Mouse (Mus musculus) liver, embryonic 14.5 days (tissue): ENCODE measurements at regions not wholly inside any gene's neighbourhood (a gene's known extent, or its start where the extent isn't known, plus 50 kb on each side); places are given as distances from the start of the nearest gene placed in this dataset.
A peak's percentile ranks its signal among the peaks of the same experiment; 100 is the strongest.
"Not testable (repeated sequence)": the region's sequence is repeated elsewhere in the genome, so short reads cannot be mapped to it uniquely, and the experiment has no call there.

ENCODE experiments used
- ATAC-seq: fragments of 200-750 bp; cut with Nextera tagmentation; 2 replicates; pipeline ENCODE4 v1.8.0; 2017; ENCODE audit warnings: moderate number of reproducible peaks, mild to moderate bottlenecking, moderate library complexity; ENCODE audit not compliant: insufficient read depth
- DNase-seq, 3 experiments: peaks; one replicate each; pipeline ENCODE4 v3.0.0-alpha.2; 2012 to 2013; ENCODE audit warnings: low read depth in 3 of 3, low spot score in 3 of 3
- H3K27ac ChIP-seq: fragments of 300-500 bp; sonication (generic); 2 replicates; pipeline ENCODE4 v1.5.1; 2014; ENCODE audit warnings: moderate library complexity, mild to moderate bottlenecking, control low read depth, inconsistent platforms
- H3K27me3 ChIP-seq: fragments of 300-500 bp; sonication (generic); 2 replicates; pipeline ENCODE4 v1.6.1; 2014; ENCODE audit warnings: mild to moderate bottlenecking, low read length, moderate library complexity; ENCODE audit not compliant: control insufficient read depth, insufficient read depth
- H3K36me3 ChIP-seq: fragments of 300-500 bp; sonication (generic); replicated peaks from 2 replicates; pipeline ENCODE4 v1.6.1; 2014; ENCODE audit warnings: low read depth; ENCODE audit not compliant: control insufficient read depth, insufficient read depth
- H3K4me1 ChIP-seq, 2 experiments: fragments of 200-500 bp in 1 of 2; fragments of 300-500 bp in 1 of 2; sonication (generic) in 1 of 2; replicated peaks; 2 replicates each; pipeline ENCODE4 v1.6.1; 2012 to 2014; ENCODE audit warnings: antibody characterized with exemption in 1 of 2, inconsistent platforms in 1 of 2, low read length in 1 of 2; ENCODE audit not compliant: control insufficient read depth in 2 of 2, insufficient read depth in 2 of 2
- H3K4me2 ChIP-seq: fragments of 300-500 bp; sonication (generic); 2 replicates; pipeline ENCODE4 v1.6.1; 2014; ENCODE audit warnings: low read depth, mild to moderate bottlenecking, control low read depth, moderate library complexity
- H3K4me3 ChIP-seq, 2 experiments: fragments of 200-500 bp in 1 of 2; fragments of 300-500 bp in 1 of 2; sonication (generic) in 1 of 2; 2 replicates each; pipeline ENCODE4 v1.5.1; 2012 to 2014; ENCODE audit warnings: low read depth in 2 of 2, low read length in 2 of 2, mild to moderate bottlenecking in 2 of 2, control low read depth in 1 of 2, inconsistent platforms in 1 of 2, moderate library complexity in 1 of 2; ENCODE audit not compliant: insufficient read depth in 1 of 2
- H3K9ac ChIP-seq: fragments of 300-500 bp; sonication (generic); replicated peaks from 2 replicates; pipeline ENCODE4 v1.6.1; 2014; ENCODE audit warnings: mild to moderate bottlenecking, control low read depth, moderate library complexity
- H3K9me3 ChIP-seq: fragments of 300-500 bp; sonication (generic); 2 replicates; pipeline ENCODE4 v1.6.1; 2016; ENCODE audit warnings: low read length, mixed read lengths; ENCODE audit not compliant: control insufficient read depth
- CTCF ChIP-seq: IDR thresholded peaks from 2 replicates; pipeline ENCODE4 v1.5.1; 2016; ENCODE audit warnings: antibody characterized with exemption, low read depth, control low read depth
- EP300 ChIP-seq: IDR thresholded peaks from 2 replicates; pipeline ENCODE4 v1.6.1; 2016; ENCODE audit warnings: antibody characterized with exemption, low read depth
- WGBS: fragments of 180-500 bp; shearing (Covaris S2); extraction: QIAGEN DNeasy Blood & Tissue Kit; methylation state at CpG from one replicate; pipeline ENCODE4 v1.1.7; 2014; ENCODE audit not compliant: insufficient replicate concordance; 5-methylcytosine and 5-hydroxymethylcytosine counted together

GRCm38 (mm10) chr8:86254680-86255079 lies 325.8 kb downstream of the Abcc12 start:
- no peak overlapping the region for H3K27ac ChIP-seq
- no peak for TF ChIP-seq CTCF
- TF ChIP-seq EP300 = no peak
- WGBS = 54% methylated on average over 1 of the region's 1 CpGs
- no peaks in the 10 kb centered on the region for H3K9me3 ChIP-seq
- no peak overlapping the region for H3K9ac ChIP-seq
- H3K36me3 ChIP-seq = no peaks in the 10 kb centered on the region
- H3K27me3 ChIP-seq = no peaks in the 10 kb centered on the region
- no peak overlapping the region for H3K4me2 ChIP-seq
- DNase-seq (no peak), ATAC-seq (no peak)
- no peak overlapping the region for H3K4me3 ChIP-seq
- no peaks in the 10 kb centered on the region for H3K4me1 ChIP-seq

GRCm38 (mm10) chr8:86252696-86253355 lies 327.7 kb downstream of the Abcc12 start:
- Histone ChIP-seq H3K4me1 (no peaks in the 10 kb centered on the region), H3K9me3 (no peaks in the 10 kb centered on the region), H3K4me2 (no peak overlapping the region), H3K27me3 (no peaks in the 10 kb centered on the region), H3K4me3 (no peak overlapping the region), H3K36me3 (no peaks in the 10 kb centered on the region), H3K27ac (no peak overlapping the region), H3K9ac (no peak overlapping the region)
- ATAC-seq = no peak
- no peak for TF ChIP-seq CTCF
- DNase-seq = no peak
- 54% methylated on average over 4 of the region's 4 CpGs for WGBS

DNA sequence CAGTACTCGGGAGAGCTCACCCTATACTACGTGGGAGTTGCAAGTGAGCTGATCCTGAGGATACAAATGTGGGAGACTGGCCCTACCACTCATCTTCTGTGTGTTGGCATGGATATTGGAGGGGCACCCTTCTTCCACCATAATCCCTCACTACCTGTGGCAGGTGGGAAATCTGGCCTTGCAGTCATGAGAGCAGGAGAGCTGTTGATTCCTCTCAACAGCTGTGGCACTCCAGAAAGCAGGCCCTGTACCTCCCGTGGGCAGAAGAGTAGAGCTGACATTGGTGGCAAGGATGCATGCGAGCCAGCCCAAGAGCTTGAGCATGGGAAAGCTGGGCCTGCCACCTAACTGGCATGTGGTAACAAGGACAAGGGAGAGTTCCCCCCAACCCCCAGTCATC lies 345.8 kb downstream of the Abcc12 start:
- no peaks in the 10 kb centered on the region for H3K9me3 ChIP-seq
- no peaks in the 10 kb centered on the region for H3K36me3 ChIP-seq
- WGBS = 63% methylated on average over 4 of the region's 4 CpGs
- no peak overlapping the region for H3K4me3 ChIP-seq
- no peak overlapping the region for H3K9ac ChIP-seq
- TF ChIP-seq EP300 (no peak), CTCF (no peak)
- no peak overlapping the region for H3K27ac ChIP-seq
- ATAC-seq = no peak
- DNase-seq = no peak
- H3K4me1 ChIP-seq = no peaks in the 10 kb centered on the region
- H3K27me3 ChIP-seq = no peaks in the 10 kb centered on the region
- no peak overlapping the region for H3K4me2 ChIP-seq

- TF ChIP-seq CTCF = peak; percentile 30; the same call in 1 of the 2 replicates
- H3K9me3 ChIP-seq, H3K4me1 ChIP-seq, H3K4me3 ChIP-seq, ATAC-seq, H3K9ac ChIP-seq, H3K27ac ChIP-seq, DNase-seq, H3K27me3 ChIP-seq, H3K4me2 ChIP-seq, H3K36me3 ChIP-seq: not testable (repeated sequence)
- 56% methylated on average over 6 of the region's 6 CpGs for WGBS
Observed at GRCm38 (mm10) chr8:86231994-86232393, 348.5 kb downstream of the Abcc12 start.

GRCm38 (mm10) chr8:86224851-86225250 lies 355.6 kb downstream of the Abcc12 start:
- TF ChIP-seq EP300 = no peak
- no peak for TF ChIP-seq CTCF
- H3K27ac ChIP-seq = no peak overlapping the region
- no peaks in the 10 kb centered on the region for H3K36me3 ChIP-seq
- no peaks in the 10 kb centered on the region for H3K4me1 ChIP-seq
- DNase-seq = no peak
- no peak for ATAC-seq
- H3K27me3 ChIP-seq = no peaks in the 10 kb centered on the region
- WGBS = 49% methylated on average over 4 of the region's 4 CpGs
- H3K9me3 ChIP-seq = no peaks in the 10 kb centered on the region
- H3K4me3 ChIP-seq = no peak overlapping the region
- no peak overlapping the region for H3K4me2 ChIP-seq
- H3K9ac ChIP-seq = no peak overlapping the region
